Mouse (Mus musculus): ENCODE measurements around the gene Ttll8.
A peak's percentile ranks its signal among the peaks of the same experiment; 100 is the strongest.

The Ttll8 gene

DNA sequence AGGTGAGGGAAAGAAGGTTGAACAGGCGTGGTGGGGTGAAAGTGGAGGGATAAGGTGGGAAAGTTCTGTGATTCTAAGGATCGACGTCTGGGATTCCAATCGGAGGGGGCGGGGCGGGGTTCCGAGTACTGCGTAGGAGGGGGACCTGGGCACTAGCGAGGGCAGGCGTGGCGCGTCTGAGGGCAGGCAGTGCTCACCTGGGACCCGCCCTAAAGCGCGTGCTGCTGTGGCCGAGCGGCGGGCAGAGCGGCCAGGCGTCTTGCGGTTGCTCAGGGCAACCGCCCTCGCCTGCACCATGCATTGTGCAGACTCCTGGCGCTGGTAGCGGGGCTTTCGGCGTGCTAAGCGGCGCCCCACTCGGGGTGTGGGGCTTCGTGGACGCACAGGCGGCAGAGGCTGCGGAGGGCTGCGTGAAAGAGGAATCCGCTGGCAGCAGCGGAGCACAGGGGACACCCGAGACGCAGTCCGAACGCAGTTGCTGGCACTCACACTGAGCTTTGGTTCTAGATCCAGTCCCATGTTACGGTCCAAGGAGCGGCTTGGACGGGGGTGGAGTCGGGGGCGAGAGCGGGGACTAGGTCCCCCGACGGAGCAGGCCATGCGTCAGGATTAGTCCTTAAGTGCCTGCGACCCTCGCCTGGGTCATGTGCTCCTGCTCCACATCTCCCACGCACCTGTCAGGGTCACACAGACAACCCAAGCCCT, at the start of gene Ttll8:
Gene Ttll8 (minus strand): TSS at position 51 of the 705 bp plus-strand sequence.
- no peak for DNase-seq (ENCODE audit: low spot score)

DNA sequence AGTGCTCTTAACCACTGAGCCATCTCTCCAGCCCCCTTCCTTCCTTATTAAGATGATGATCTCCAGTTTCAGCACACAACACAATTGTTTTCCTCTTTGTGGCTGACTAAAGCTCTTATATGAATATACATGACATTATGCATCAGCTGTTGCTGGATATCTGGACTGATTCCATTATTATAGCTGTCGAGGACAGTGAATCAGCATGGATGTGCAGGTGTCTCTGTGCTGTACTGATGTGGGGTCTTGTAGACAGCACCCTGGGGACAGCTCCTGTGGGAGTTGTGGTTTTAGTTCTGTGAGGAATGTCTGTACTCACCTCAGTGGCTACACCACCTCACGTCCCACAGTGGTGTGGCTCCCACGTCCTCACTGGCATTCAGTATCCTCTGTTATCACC, 47.0 kb upstream of the Ttll8 start:
- DNase-seq (ENCODE audit: low spot score), result no peak

DNA sequence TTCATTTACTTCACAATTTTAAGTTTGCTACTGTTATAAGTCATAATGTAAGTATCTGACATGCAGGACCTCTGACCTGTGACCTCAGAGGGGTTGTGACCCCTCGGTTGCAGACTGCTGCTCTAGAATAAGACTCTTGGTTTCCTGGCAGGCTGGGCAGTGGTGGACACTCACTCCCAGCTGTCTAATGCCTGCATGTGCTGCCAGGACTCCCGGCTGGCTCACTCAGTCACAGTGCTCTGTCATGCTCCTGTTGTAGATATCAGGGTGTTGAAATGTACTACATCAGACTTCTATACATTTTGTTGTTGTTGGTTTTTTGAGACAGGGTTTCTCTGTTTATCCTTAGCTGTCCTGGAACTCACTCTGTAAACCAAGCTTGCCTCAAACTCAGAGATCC, 46.1 kb upstream of the Ttll8 start:
- no peak for DNase-seq (ENCODE audit: low spot score)

DNA sequence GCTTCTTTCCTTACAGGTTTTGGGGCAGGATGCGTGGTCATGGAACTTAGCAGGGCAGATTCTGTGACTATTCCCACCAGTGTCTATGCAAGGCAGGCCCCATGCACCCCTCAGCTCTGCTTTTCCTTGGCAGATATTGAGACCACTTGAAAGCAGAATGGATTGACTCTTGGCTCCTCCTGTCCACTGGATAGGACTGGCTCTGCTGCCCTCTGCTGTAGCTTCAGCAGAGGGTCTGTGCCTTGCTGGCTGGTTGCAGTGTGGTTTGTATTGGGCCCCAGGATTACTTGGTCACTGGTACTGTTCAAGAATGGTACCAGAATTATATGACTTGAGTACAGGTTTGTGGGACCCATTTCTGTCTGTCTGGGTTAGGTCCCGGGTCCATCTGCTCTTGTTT, 44.9 kb upstream of the Ttll8 start:
- no peak for DNase-seq (ENCODE audit: low spot score)

DNA sequence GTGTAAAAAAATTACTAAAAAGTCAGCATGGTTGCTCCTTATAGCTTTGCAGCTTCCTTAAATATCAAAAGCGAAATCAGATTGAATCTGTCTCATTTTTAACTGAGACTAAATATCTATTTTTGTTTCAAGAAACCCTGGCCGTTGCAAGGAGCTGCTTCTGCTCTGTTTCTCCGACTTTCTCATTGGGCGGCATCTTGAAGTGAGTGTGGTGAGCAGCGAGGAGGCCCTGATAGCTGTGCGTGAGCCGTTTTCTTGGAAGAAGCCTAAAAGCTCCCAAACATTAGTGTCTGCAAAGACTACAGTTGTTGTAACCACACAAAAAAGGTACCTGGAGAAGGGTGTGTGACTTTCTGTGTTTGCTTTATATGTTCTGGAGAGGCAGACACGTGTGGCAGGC, 44.4 kb upstream of the Ttll8 start:
- DNase-seq (ENCODE audit: low spot score), result no peak

DNA sequence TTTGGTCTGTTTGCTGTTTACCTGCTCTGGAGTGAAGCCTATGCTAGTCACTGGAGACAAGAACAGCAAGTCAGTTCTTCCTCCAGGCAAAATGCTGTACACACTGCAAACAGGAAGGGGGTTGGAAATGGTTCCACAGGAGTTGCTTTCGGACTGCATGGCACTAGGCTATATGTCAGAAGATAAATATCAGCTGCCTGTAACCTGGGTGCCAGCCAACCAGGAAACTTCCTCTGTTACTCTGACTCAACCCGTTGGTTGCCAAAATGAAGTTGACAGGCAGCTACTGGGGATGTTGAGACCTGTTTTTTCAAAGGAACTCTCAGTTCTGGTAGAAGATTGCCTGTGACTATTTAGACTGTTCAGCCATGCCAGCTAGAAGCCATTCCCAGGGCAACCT, 35.0 kb upstream of the Ttll8 start:
- peak; percentile 13 for DNase-seq (ENCODE audit: low spot score)

DNA sequence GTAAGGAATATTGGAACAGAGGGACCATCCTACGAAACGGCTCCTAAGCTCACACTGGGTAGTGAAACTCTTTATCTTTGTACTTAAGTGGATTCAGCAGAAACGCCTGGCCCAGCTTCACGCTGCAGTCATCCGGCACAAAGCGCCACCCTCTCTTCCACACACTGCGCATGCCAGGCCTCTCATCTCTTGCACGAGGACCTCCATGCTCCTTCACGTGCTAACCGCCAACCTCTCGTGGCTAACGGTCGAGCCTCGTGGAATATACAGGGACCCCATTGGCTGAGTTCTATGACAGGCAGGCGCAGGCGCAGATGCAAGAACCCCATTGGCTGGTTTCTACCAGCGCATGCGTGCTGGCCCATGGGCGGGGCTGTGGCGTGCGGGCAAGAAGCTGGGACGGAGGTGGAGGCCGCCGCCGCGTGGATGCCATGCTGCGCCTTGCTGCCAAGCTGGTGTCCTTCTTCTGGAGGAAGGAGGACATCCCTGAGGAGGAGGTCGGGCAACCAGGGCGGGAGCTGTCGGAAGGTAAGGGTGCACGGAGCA, 28.4 kb upstream of the Ttll8 start, which contains the start of gene Mov10l1:
Gene Mov10l1 (plus strand): TSS at position 376 of the 546 bp plus-strand sequence.
- no peak for DNase-seq (ENCODE audit: low spot score)

DNA sequence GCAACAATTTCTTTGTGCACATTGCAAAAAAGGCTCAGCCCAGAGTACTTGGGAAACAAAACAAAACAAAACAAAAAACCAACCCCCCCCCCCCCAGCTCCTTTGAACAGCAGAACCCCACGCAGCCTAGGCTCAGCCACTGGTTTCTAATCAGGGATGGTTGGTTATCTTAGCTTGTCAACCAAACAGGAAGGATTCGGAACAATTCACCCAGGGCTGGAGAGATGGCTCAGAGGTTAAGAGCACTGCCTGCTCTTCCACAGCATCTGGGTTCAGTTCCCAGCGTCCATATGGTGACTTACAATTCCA, 24.9 kb upstream of the Ttll8 start:
- DNase-seq (ENCODE audit: low spot score), result no peak

DNA sequence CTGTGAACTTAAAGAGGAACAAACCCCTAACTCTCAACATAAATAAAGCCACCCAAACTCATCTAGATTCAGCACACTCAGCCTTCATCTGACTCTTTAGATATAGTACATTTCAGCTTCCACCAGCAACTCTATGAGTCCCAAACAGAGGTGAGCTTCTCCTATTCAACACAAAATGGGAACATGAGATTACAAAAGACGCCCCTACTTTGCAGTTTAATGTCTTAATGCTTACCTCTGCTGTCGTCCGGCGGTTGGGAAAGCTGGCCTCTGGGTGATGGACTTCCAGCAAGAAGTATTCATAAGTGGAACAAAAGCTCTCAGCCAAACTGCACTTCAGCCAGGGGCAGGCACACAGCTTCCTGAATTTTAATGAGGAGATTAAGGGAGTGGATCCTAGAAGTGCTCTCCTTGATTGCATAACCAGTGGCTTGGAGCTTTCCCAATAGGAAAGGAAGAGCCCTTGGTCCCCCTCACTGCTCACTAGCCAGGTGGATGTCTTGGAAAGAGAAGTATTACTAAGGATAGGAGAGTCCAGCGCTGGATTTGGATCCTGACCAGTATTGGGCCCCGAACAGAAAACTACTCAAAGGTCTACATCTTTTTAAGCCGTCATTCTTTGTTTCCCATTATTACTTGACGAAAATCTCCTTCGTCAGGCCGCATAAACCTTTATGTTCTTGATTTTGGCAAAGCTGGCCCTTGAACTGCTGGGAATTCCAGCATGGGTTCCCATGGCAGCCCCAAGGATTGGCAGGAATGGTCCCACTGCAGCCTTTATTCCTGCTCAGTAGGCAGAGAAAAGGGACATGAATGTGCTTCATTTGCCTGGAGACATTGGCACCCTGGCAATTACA, 24.3 kb upstream of the Ttll8 start, which contains the start of gene Mlc1:
Gene Mlc1 (minus strand): TSS at position 727 of the 857 bp plus-strand sequence.
- no peak for DNase-seq (ENCODE audit: low spot score)

DNA sequence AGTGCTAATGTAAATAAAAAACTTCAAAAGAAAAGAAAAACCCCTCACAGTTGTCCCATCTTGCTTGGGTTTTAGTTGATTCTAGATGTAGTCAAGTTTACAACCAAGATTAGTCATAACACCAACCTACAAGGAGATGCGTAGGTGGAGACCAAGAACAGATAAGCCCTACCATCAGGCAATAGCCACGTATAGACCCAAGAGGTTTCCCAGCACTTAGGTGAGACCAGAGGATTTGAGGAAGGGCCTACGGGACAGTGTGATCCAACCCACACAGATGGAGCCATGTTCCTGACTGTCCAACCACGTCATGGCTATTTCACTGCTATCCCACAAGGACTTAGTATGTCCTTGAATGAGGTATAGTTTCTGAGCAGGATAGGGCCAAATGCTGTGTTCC, 18.1 kb upstream of the Ttll8 start:
- no peak for DNase-seq (ENCODE audit: low spot score)

DNA sequence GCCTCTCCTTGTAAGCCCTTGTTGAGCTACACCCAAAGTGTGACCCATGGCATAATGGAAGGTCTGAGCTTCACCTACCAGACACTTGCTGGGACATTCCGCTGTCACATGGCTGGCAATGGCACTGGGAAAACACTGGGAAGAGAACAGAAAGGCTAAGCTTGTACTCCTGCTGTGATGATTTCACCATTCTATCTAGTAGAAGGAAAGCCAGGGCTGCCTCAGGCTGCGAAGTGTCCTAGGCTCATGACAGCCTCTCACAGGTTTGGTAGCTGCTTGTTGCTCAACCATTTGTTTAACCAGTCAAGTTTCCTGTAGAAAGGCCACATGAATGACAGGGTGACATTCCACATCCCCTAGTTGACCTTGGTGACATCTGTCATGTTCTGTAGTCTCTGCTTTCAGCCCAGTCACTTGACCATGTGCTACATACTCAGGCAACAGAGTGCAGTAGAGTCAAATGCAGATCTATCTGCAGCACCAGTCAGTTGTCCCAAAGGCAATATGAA, 9.9 kb upstream of the Ttll8 start:
- no peak for DNase-seq (ENCODE audit: low spot score)

DNA sequence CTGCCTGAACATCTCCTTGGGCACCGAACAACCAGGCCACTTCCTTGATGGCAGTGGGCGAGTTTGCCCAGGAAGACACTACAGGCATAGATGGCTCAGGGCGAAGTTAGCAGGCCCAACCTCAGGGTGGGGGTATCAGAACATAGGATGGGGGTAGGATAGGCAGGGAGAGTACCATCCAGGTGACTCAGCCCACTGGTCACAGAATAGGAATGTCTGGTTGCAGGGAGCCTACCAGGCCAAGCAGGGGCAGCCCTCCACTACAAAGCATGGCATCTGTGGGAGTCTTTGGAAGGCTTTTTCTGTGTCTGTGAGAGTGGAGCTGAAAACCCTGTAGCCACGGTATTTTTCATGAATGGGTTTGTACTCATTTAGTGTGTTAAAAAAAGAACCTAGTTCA, 3.3 kb upstream of the Ttll8 start:
- no peak for DNase-seq (ENCODE audit: low spot score)

DNA sequence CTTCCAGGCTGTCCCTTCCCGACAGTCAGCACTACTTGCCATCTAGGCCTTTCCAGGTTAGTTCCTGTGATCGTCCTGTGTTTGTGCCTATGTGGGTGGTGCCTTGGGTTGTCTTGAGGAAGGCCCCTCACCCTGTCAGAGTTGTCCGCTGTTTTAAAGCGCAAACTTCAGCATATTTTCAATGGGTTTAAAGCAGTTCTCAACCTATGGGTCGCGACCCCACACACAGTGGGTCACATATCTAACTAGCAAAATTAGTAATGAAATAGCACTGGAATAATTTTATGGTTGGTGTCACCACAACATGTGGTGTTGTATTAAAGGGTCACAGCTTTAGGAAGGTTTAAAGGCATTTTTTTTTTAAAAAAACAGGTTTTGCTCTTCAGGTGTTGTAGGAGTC, 1.1 kb upstream of the Ttll8 start:
- no peak for DNase-seq (ENCODE audit: low spot score)

DNA sequence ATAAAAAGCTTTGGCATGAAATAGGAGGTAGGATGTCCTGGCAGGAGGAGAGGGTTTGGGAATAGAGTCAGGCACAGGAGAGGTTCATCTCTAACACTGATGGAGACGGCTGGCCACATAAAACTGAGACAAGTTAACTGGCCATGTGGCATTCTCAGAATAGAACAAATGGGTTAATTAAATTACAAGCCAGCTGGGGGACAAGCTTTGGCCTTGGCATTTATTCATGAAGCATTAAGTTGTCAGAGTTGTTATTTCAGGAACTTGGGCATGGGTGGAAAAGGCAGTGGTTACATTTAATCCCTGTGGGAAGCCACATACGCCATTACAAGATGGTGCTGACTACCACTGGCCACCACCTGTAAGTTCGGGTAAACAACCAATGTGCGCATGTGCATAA, 3.0 kb downstream of the Ttll8 start:
- DNase-seq (ENCODE audit: low spot score), result no peak

DNA sequence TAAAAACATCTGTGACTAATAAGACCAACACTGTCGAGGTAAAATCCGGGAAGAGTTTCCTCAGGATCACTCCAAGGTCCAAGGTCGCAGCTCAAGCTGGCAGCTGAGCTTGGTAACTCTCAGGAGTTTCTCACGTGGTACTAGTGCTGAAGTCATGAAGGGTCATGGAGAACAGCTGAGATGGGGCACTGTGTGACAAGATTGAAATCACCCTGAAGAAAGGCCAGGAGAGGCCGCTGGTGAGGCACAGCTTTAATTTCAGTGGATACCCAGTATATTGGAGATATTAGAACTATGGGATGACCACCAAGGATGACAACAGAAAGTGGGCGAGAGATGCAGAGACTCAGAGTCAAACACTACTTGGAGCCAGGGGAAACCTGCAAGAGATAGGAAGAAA, 7.4 kb downstream of the Ttll8 start:
- DNase-seq (ENCODE audit: low spot score), result no peak

DNA sequence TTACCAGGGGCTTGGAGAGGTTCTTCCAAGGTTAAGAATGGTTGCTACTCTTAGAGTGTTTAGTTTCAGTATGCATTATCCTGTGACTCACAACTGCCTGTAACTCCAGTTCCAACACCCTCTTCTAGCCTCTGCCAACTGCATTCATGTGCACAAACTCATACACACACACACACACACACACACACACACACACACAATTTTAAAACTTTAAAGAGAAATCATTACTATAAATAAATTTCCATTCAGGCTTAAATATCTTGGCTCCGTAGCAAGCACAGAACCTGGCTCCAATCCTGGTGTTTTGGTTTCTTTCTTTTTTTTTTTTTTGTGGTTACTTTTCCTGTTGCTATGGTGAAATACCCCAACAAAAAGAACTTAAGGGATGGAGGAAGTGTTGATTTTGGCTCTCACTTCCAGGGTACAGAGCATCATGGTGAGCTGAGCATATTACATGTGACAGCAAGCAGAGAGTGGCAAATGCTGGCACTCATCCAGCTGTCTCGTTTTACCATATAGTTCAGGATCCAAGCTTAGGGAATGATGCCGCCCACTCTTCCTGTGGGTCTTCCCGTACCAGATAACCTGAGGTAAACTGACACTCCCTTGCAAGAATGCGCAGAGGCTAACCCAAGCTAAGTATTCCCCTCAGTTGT, 10.2 kb downstream of the Ttll8 start:
- DNase-seq (ENCODE audit: low spot score), result no peak

DNA sequence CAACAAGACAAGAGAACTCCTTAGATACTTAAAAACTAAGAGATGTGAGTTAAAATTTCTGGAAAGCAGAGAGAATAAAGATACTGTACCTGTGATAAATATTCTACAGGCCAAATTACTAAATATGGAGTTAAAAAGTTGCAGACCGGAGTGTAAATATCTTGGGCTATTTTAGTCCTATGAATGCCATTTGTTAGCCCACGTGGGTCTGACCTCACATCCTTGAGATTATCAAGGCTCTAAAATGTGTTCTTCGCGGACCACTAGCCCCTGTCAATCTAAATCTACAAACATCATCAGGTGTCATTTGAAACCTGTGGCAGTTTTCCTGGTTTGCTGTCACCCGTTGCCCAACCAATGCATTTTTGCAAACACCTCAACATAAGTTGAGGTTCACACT, 11.4 kb downstream of the Ttll8 start:
- DNase-seq (ENCODE audit: low spot score), result no peak

DNA sequence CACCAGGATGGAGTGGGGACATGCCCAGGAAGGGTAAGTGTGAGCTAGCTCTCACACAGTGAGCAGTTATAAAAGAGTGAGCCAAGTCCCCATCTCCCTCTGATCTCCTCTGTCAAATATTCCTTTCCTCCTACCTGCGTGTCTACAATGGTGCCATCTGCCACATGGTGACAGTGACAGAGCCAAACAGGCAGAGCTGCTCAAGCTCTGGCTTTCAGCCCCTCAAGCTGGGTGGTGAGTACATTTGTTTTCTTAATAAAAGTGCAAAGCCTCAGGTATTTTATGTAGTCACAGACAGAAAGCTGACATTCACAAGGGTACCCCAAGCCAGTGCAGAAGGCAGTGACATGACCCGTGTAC, 16.9 kb downstream of the Ttll8 start:
- DNase-seq (ENCODE audit: low spot score), result no peak

DNA sequence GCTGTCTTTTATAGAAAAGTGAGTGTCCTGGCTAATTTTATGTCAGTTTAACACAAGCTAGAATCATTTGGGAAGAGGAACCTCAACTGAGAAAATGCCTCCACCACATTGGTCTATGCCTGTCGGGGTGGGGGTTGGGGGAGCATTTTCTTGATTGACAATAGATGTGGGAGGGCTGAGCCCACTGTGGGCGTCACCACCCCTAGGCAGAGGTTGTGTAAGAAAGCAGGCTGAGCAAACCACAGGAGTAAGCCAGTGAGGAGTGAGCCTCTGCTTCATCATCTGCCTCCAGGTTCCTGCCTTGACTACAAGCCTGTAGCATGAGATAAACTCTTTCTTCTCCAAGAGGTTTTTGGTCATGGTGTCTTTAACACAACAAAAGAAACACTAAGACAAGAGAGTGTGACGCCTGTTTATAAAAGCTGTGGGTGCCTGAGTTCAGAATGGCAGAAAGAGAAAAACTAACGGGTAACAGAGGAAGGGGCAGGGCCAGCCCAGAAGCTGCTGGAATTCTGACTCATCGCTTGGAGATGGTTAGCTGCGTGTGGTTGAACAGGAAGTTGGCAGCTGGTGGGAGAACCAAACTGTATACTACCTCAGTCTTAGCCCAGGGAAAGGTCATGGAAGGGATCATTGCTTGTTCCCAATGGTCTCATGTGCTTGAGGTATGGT, 17.5 kb downstream of the Ttll8 start:
- DNase-seq (ENCODE audit: low spot score), result no peak

DNA sequence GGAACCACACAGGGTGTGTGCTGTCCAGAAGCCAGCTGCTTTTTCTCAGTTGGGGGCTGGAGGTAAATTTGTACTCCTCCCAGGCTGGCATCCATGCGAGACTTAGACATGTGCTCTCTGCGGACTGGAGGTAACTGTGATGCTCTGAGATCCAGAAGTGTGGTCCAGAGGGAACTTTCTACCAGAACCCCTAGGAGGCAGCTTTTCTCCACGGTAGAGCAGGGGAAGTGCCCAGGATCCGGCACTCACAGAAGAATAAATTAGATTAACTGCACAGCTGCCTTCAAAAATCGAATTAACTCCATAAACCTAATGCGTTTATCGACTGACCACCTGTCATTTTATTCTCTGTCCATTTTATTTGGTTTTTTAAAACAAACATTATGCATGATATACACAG, 20.1 kb downstream of the Ttll8 start:
- DNase-seq (ENCODE audit: low spot score), result no peak

DNA sequence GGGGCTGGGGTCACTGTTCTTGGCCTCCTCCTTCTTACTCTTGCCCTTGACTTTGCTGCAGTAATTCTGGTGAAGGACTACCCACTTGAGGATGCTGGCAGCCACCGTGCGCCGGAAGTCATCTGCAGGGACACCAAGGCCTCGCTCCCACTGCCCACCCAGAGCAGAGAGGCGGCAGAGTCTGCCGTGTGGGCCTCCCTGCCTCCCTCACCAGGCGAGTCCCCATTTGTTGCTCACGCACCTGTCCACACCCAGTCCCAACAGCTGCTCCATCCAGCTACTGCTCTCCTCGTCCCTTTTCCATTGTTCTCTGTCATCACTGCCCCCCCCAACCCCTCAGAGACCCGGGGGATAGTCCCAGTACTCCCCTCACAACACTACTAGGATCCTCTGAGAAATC, 21.6 kb downstream of the Ttll8 start:
- no peak for DNase-seq (ENCODE audit: low spot score)

DNA sequence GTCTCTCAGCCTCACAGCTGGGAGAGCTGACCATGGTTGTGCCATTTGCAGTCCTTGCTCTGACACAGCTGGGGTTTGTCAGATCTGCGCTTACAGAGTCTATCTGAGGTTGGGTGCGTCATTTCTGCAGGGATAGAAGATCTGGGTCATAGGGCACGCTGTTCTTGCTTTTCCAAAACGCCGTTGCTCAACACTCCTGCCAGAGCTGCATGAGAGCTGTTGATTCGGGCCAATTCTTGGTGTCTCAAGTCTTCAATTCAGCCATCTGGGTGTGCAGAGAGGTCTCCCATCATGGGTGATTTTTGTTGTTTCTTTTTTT, 32.3 kb downstream of the Ttll8 start:
- DNase-seq (ENCODE audit: low spot score), result no peak
